Comparison of ENCODE assay signal across 24 mouse cellular contexts in genomic region chr10:98901533-98901932, GRCm38 (mm10).
"Had no signal": no experiment of that assay in that cellular context is flagged by ENCODE, and none has a peak within 500 bp of the region (broad histone marks: within the 10 kb centered on the region; RNA-seq: fewer than 3 reads in every experiment).

No protein-coding gene starts in this region.

- H3K4me3 ChIP-seq: heart, adult 2 months; heart, embryonic 13.5 days; heart, embryonic 15.5 days; hindbrain, embryonic 13.5 days; hindbrain, embryonic 15.5 days; kidney, embryonic 15.5 days had no signal

- H3K36me3 ChIP-seq: heart, embryonic 13.5 days; heart, embryonic 15.5 days; hindbrain, embryonic 13.5 days; hindbrain, embryonic 15.5 days; kidney, embryonic 15.5 days had no signal

- H3K4me1 ChIP-seq: hindbrain, embryonic 13.5 days; hindbrain, embryonic 15.5 days; kidney, embryonic 15.5 days had no signal

- H3K27me3 ChIP-seq: heart, embryonic 13.5 days; heart, embryonic 15.5 days; hindbrain, embryonic 13.5 days; hindbrain, embryonic 15.5 days; kidney, embryonic 15.5 days had no signal

- DNase-seq: forebrain, postnatal 0 days; gastrocnemius, postnatal 14 days; gastrocnemius, postnatal 36 days; heart, adult 11 months; heart, adult 2 months; heart, postnatal 14 days; heart, postnatal 36 days; kidney, adult 11 months; kidney, adult 2 months; kidney, adult 9 months; kidney, postnatal 14 days; kidney, postnatal 36 days; layer of hippocampus, adult 9-11 months; layer of hippocampus, postnatal 36 days; left cerebral cortex, postnatal 4 days had no signal

- H3K9me3 ChIP-seq: heart, embryonic 13.5 days; heart, embryonic 15.5 days; hindbrain, embryonic 13.5 days; hindbrain, embryonic 15.5 days; kidney, embryonic 15.5 days had no signal

- H3K4me2 ChIP-seq: heart, embryonic 11.5 days; heart, embryonic 13.5 days; heart, embryonic 15.5 days; hindbrain, embryonic 13.5 days; hindbrain, embryonic 15.5 days; kidney, embryonic 15.5 days had no signal

- H3K27ac ChIP-seq: heart, adult 2 months; heart, embryonic 13.5 days; heart, embryonic 15.5 days; hindbrain, embryonic 13.5 days; hindbrain, embryonic 15.5 days; hindbrain, postnatal 0 days; kidney, embryonic 15.5 days; kidney, postnatal 0 days had no signal

- H3K9ac ChIP-seq: forebrain, postnatal 0 days; heart, embryonic 13.5 days; heart, embryonic 15.5 days; hindbrain, embryonic 13.5 days; hindbrain, embryonic 15.5 days; kidney, embryonic 15.5 days had no signal

- ATAC-seq: forebrain, postnatal 0 days; hindbrain, postnatal 0 days; intestine, embryonic 16.5 days had no signal
